Mouse (Mus musculus) adrenal gland, postnatal 10 days (tissue): ENCODE results near the gene Esr1. TPM values are rescaled to one million over a fixed set of nuclear protein-coding genes. Genes with fewer than 3 reads are reported as not detected.
"Not testable (repeated sequence)": the region's sequence is repeated elsewhere in the genome, so short reads cannot be mapped to it uniquely, and the experiment has no call there.

Experiments
- DNase-seq: peaks from one replicate; pipeline ENCODE4 v3.0.0; 2021; ENCODE audit warnings: mixed read lengths
- long read RNA-seq, 2 experiments: library from polyadenylated mRNA; stranded (forward); transcript quantifications; one replicate each; pipeline ENCODE4 v2.0.0; 2021
- total RNA-seq, 2 experiments: library from RNA; stranded (reverse); gene quantifications; 2 replicates each; pipeline ENCODE4 v1.2.3; 2021

The Esr1 gene
- 10 to 100 TPM; 16.2 to 24.5 TPM for total RNA-seq
- long read RNA-seq, experiment 1, partial matches to known transcripts, result 2 of 7 reads
- long read RNA-seq, experiment 1, other reads (novel, unspliced or antisense), result 4 of 7 reads
- long read RNA-seq, experiment 2, full-length matches to known transcripts, result 2 of 3 reads
- long read RNA-seq, experiment 2, partial matches to known transcripts, result 1 of 3 reads
- long read RNA-seq, experiment 2, other reads (novel, unspliced or antisense), result 0 of 3 reads

- peak; percentile 34 for DNase-seq
Observed at GRCm38 (mm10) chr10:4611386-4612155, at the start of gene Esr1. Gene Esr1, plus strand, starts transcription at chr10:4611593.

GRCm38 (mm10) chr10:4565148-4565547 lies 46.2 kb upstream of the Esr1 start:
- DNase-seq, result no peak

- DNase-seq, result no peak
Observed at GRCm38 (mm10) chr10:4570778-4571177, 40.6 kb upstream of the Esr1 start.

- no peak for DNase-seq
Observed at GRCm38 (mm10) chr10:4571304-4571703, 40.1 kb upstream of the Esr1 start.

- DNase-seq, result no peak
Observed at GRCm38 (mm10) chr10:4581905-4582304, 29.5 kb upstream of the Esr1 start.

GRCm38 (mm10) chr10:4586691-4587090 lies 24.7 kb upstream of the Esr1 start:
- DNase-seq, result peak; percentile 18

GRCm38 (mm10) chr10:4589576-4589975 lies 21.8 kb upstream of the Esr1 start:
- no peak for DNase-seq

GRCm38 (mm10) chr10:4590956-4591355 lies 20.4 kb upstream of the Esr1 start:
- DNase-seq, result no peak

GRCm38 (mm10) chr10:4593828-4594227 lies 17.6 kb upstream of the Esr1 start:
- no peak for DNase-seq

- DNase-seq, result no peak
Observed at GRCm38 (mm10) chr10:4597211-4597610, 14.2 kb upstream of the Esr1 start.

- DNase-seq, result peak; percentile 81
Observed at GRCm38 (mm10) chr10:4598244-4598842, 13.1 kb upstream of the Esr1 start.

GRCm38 (mm10) chr10:4598916-4599315 lies 12.5 kb upstream of the Esr1 start:
- no peak for DNase-seq

GRCm38 (mm10) chr10:4599591-4599990 lies 11.8 kb upstream of the Esr1 start:
- no peak for DNase-seq

- DNase-seq, result no peak
Observed at GRCm38 (mm10) chr10:4600796-4601474, 10.5 kb upstream of the Esr1 start.

GRCm38 (mm10) chr10:4601612-4602011 lies 9.8 kb upstream of the Esr1 start:
- DNase-seq, result not testable (repeated sequence)

GRCm38 (mm10) chr10:4602466-4602865 lies 8.9 kb upstream of the Esr1 start:
- no peak for DNase-seq

- no peak for DNase-seq
Observed at GRCm38 (mm10) chr10:4604527-4605209, 6.7 kb upstream of the Esr1 start.

- no peak for DNase-seq
Observed at GRCm38 (mm10) chr10:4610234-4610633, 1.2 kb upstream of the Esr1 start.

GRCm38 (mm10) chr10:4612313-4613036 lies 1.1 kb downstream of the Esr1 start:
- DNase-seq, result peak; percentile 53

GRCm38 (mm10) chr10:4618026-4618425 lies 6.6 kb downstream of the Esr1 start:
- peak; percentile 22 for DNase-seq

GRCm38 (mm10) chr10:4618686-4619085 lies 7.3 kb downstream of the Esr1 start:
- DNase-seq, result peak; percentile 19
